Mouse (Mus musculus): Measurements from ENCODE around the gene Stk39.
A peak's percentile ranks its signal among the peaks of the same experiment; 100 is the strongest.

Stk39 gene

GRCm38 (mm10) chr2:68334945-68335344 lies 137.1 kb downstream of the Stk39 start:
- DNase-seq = no peak

- no peak for DNase-seq
Observed at GRCm38 (mm10) chr2:68325306-68325705, 146.8 kb downstream of the Stk39 start.

GRCm38 (mm10) chr2:68321230-68321629 lies 150.8 kb downstream of the Stk39 start:
- no peak for DNase-seq

GRCm38 (mm10) chr2:68320670-68321069 lies 151.4 kb downstream of the Stk39 start:
- DNase-seq = no peak

- DNase-seq = no peak
Observed at GRCm38 (mm10) chr2:68318452-68318851, 153.6 kb downstream of the Stk39 start.

GRCm38 (mm10) chr2:68317895-68318294 lies 154.2 kb downstream of the Stk39 start:
- no peak for DNase-seq

GRCm38 (mm10) chr2:68317452-68317851 lies 154.6 kb downstream of the Stk39 start:
- DNase-seq = no peak

- DNase-seq = no peak
Observed at GRCm38 (mm10) chr2:68315258-68315657, 156.8 kb downstream of the Stk39 start.

- DNase-seq = peak in 1 of 2 experiments; percentile 5
Observed at GRCm38 (mm10) chr2:68310121-68310520, 161.9 kb downstream of the Stk39 start.

- no peak for DNase-seq
Observed at GRCm38 (mm10) chr2:68306519-68306918, 165.5 kb downstream of the Stk39 start.

- no peak for DNase-seq
Observed at GRCm38 (mm10) chr2:68304771-68305460, 167.2 kb downstream of the Stk39 start.

- DNase-seq = no peak
Observed at GRCm38 (mm10) chr2:68301811-68302542, 170.1 kb downstream of the Stk39 start.

GRCm38 (mm10) chr2:68298356-68298755 lies 173.7 kb downstream of the Stk39 start:
- no peak for DNase-seq

- no peak for DNase-seq
Observed at GRCm38 (mm10) chr2:68297955-68298354, 174.1 kb downstream of the Stk39 start.

- DNase-seq = no peak
Observed at GRCm38 (mm10) chr2:68296743-68297142, 175.3 kb downstream of the Stk39 start.

GRCm38 (mm10) chr2:68292539-68293320 lies 179.3 kb downstream of the Stk39 start:
- no peak for DNase-seq

GRCm38 (mm10) chr2:68291895-68292294 lies 180.2 kb downstream of the Stk39 start:
- DNase-seq = no peak

- DNase-seq = no peak
Observed at GRCm38 (mm10) chr2:68289961-68290360, 182.1 kb downstream of the Stk39 start.

GRCm38 (mm10) chr2:68289177-68289576 lies 182.9 kb downstream of the Stk39 start:
- DNase-seq = no peak

- no peak for DNase-seq
Observed at GRCm38 (mm10) chr2:68288106-68288505, 184.0 kb downstream of the Stk39 start.

- DNase-seq = no peak
Observed at GRCm38 (mm10) chr2:68284391-68284790, 187.7 kb downstream of the Stk39 start.

GRCm38 (mm10) chr2:68283021-68283548 lies 189.0 kb downstream of the Stk39 start:
- no peak for DNase-seq

GRCm38 (mm10) chr2:68281575-68281974 lies 190.5 kb downstream of the Stk39 start:
- no peak for DNase-seq
